In genomic region chr13:54864048-54864447, GRCm38 (mm10) we compare ENCODE assay signal across 18 mouse cellular contexts.
DNase-seq lines count a peak whose midpoint lies in the region; ATAC-seq and TF ChIP-seq lines count a peak whose summit lies in the region.
"Had no signal": no experiment of that assay in that cellular context is flagged by ENCODE, and none has a peak within 500 bp of the region (broad histone marks: within the 10 kb centered on the region; RNA-seq: fewer than 3 reads in every experiment).

No protein-coding gene starts in this region.

- H3K9me3 ChIP-seq in neural tube, embryonic 11.5 days (ENCODE audit: control insufficient read depth, low read length) = no peaks in the 10 kb centered on the region
- H3K9me3 ChIP-seq in forebrain, embryonic 11.5 days (ENCODE audit: control insufficient read depth, low read length) = no peaks in the 10 kb centered on the region
- no peaks in the 10 kb centered on the region for H3K9me3 ChIP-seq in hindbrain, postnatal 0 days (ENCODE audit: low read length)
- H3K9me3 ChIP-seq: embryonic facial prominence, embryonic 13.5 days had no signal

- H3K9ac ChIP-seq in neural tube, embryonic 11.5 days (ENCODE audit: low read length) = no peak overlapping the region
- H3K9ac ChIP-seq in forebrain, embryonic 11.5 days (ENCODE audit: low read length) = no peak overlapping the region; the same call in 1 of the 2 replicates
- no peak overlapping the region for H3K9ac ChIP-seq in hindbrain, postnatal 0 days (replicated peaks; ENCODE audit: low read length)
- H3K9ac ChIP-seq: embryonic facial prominence, embryonic 13.5 days had no signal

- H3K27me3 ChIP-seq in neural tube, embryonic 11.5 days (ENCODE audit: control insufficient read depth, insufficient read depth, low read length) = no peaks in the 10 kb centered on the region
- H3K27me3 ChIP-seq in forebrain, embryonic 11.5 days (ENCODE audit: control insufficient read depth, insufficient read depth, low read length) = no peaks in the 10 kb centered on the region
- H3K27me3 ChIP-seq in hindbrain, postnatal 0 days (ENCODE audit: insufficient read depth, low read length) = no peaks in the 10 kb centered on the region

- no peak for TF ChIP-seq CTCF in hindbrain, postnatal 0 days (IDR thresholded peaks at IDR 0.05; ENCODE audit: low read depth)

- WGBS in neural tube, embryonic 11.5 days = 50% methylated on average over 10 of the region's 10 CpGs
- WGBS in forebrain, embryonic 11.5 days = 43% methylated on average over 10 of the region's 10 CpGs
- WGBS in hindbrain, postnatal 0 days = 46% methylated on average over 10 of the region's 10 CpGs

- no peak overlapping the region for H3K4me2 ChIP-seq in neural tube, embryonic 11.5 days (ENCODE audit: low read depth)
- no peak overlapping the region for H3K4me2 ChIP-seq in forebrain, embryonic 11.5 days (ENCODE audit: low read depth, low read length, severe bottlenecking)
- no peak overlapping the region for H3K4me2 ChIP-seq in hindbrain, postnatal 0 days (ENCODE audit: low read depth, low read length)
- H3K4me2 ChIP-seq: embryonic facial prominence, embryonic 13.5 days; liver, embryonic 11.5 days had no signal

- H3K4me3 ChIP-seq in neural tube, embryonic 11.5 days (ENCODE audit: low read depth, low read length) = no peak overlapping the region
- H3K4me3 ChIP-seq in forebrain, embryonic 11.5 days (ENCODE audit: low read depth, low read length) = no peak overlapping the region
- no peak overlapping the region for H3K4me3 ChIP-seq in hindbrain, postnatal 0 days (ENCODE audit: low read length)
- H3K4me3 ChIP-seq: embryonic facial prominence, embryonic 13.5 days had no signal

- H3K4me1 ChIP-seq in neural tube, embryonic 11.5 days (ENCODE audit: control insufficient read depth, insufficient read depth, low read length) = no peaks in the 10 kb centered on the region
- no peaks in the 10 kb centered on the region; the same call in 1 of the 2 replicates for H3K4me1 ChIP-seq in forebrain, embryonic 11.5 days (replicated peaks; ENCODE audit: control insufficient read depth, insufficient read depth, low read length)
- H3K4me1 ChIP-seq in hindbrain, postnatal 0 days (ENCODE audit: insufficient read depth, low read length) = no peaks in the 10 kb centered on the region

- H3K27ac ChIP-seq in neural tube, embryonic 11.5 days (ENCODE audit: low read depth, low read length) = no peak overlapping the region
- no peak overlapping the region for H3K27ac ChIP-seq in forebrain, embryonic 11.5 days (ENCODE audit: low read depth, low read length)
- H3K27ac ChIP-seq in hindbrain, postnatal 0 days = 0 out of 2 replicates have a peak overlapping the region, but pooled peaks have one; percentile 23
- H3K27ac ChIP-seq: embryonic facial prominence, embryonic 13.5 days; macrophage had no signal

- no peaks in the 10 kb centered on the region for H3K36me3 ChIP-seq in neural tube, embryonic 11.5 days (ENCODE audit: control insufficient read depth, insufficient read depth, low read length)
- no peaks in the 10 kb centered on the region for H3K36me3 ChIP-seq in forebrain, embryonic 11.5 days (ENCODE audit: control insufficient read depth, insufficient read depth, low read length)
- no peaks in the 10 kb centered on the region for H3K36me3 ChIP-seq in hindbrain, postnatal 0 days (ENCODE audit: insufficient read depth, low read length)
- H3K36me3 ChIP-seq: embryonic facial prominence, embryonic 13.5 days had no signal

- ATAC-seq in neural tube, embryonic 11.5 days (ENCODE audit: insufficient read depth, low FRiP score, low TSS enrichment) = no peak
- ATAC-seq in forebrain, embryonic 11.5 days (replicated peaks; ENCODE audit: low FRiP score) = 0 out of 2 replicates have a peak, but pooled peaks have one; percentile 58
- ATAC-seq in hindbrain, postnatal 0 days = peak; percentile 74; the same call in 1 of the 2 replicates
- ATAC-seq: activated CD4-positive, CD25-positive, alpha-beta regulatory T cell, adult 4 months; CD4-positive, CD25-positive, alpha-beta regulatory T cell, adult 4 months had no signal

- DNase-seq in neural tube, embryonic 11.5 days (ENCODE audit: low spot score) = peak; percentile 33
- DNase-seq in neural tube, embryonic 10.5 days (ENCODE audit: extremely low spot score, low spot score) = no peak
- DNase-seq in forebrain, embryonic 11.5 days (ENCODE audit: low spot score) = no peak
- DNase-seq in hindbrain, postnatal 0 days (ENCODE audit: low spot score) = peak; percentile 78
- peak; percentile 4 for DNase-seq in thymus, postnatal 25 days
- no peak for DNase-seq in layer of hippocampus, adult 8-10 months (ENCODE audit: low spot score in 2 of 2)
- no peak for DNase-seq in kidney, postnatal 4 days
- no peak for DNase-seq in layer of hippocampus, postnatal 10 days (ENCODE audit: low spot score in 2 of 2)
- DNase-seq: gastrocnemius, postnatal 25 days; heart, postnatal 14 days; kidney, adult 9 months; layer of hippocampus, postnatal 36 days; spleen, adult 18-20 months had no signal

Comparison
In these comparisons a context has a peak if more than half of its experiments do, and no peak if none do; other contexts are left out.
1. DNase-seq: peak in neural tube, embryonic 11.5 days (single experiment), hindbrain, postnatal 0 days (single experiment) and thymus, postnatal 25 days (single experiment); none in neural tube, embryonic 10.5 days (single experiment), forebrain, embryonic 11.5 days (single experiment), layer of hippocampus, adult 8-10 months (0 of 2), kidney, postnatal 4 days (0 of 2) and layer of hippocampus, postnatal 10 days (0 of 2).